Mouse (Mus musculus): ENCODE results near the gene Cgrrf1.

Cgrrf1 gene

GRCm38 (mm10) chr14:46821873-46822716 lies 9.8 kb upstream of the Cgrrf1 start, which contains the start of gene Gmfb:
TSS of gene Gmfb (minus strand) at chr14:46822242.
- peak; percentile 91 for DNase-seq (ENCODE audit: low spot score)

GRCm38 (mm10) chr14:46823996-46824395 lies 7.9 kb upstream of the Cgrrf1 start:
- no peak for DNase-seq (ENCODE audit: low spot score)

GRCm38 (mm10) chr14:46827430-46827829 lies 4.5 kb upstream of the Cgrrf1 start:
- DNase-seq (ENCODE audit: low spot score) = no peak

DNA sequence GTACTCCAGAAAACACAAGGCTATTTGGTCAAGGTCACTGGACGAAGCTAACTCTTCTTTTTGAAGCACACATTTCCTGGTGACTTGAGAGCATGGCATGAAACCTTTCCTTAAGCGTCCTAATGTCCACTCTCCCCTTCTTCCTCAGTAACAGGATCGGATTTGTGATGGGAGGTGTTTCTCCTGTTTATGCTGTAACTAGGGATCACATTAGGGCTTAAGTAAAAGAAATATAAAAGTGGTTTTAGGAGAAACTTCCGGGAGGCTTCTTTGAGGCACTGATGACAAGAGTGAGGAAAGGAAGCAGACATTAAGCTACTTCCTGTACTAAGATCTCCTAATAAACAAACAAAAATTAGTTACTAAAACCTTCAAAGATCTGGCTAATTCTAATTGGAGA lies 630 bp upstream of the Cgrrf1 start:
- peak; percentile 40 for DNase-seq (ENCODE audit: low spot score)

DNA sequence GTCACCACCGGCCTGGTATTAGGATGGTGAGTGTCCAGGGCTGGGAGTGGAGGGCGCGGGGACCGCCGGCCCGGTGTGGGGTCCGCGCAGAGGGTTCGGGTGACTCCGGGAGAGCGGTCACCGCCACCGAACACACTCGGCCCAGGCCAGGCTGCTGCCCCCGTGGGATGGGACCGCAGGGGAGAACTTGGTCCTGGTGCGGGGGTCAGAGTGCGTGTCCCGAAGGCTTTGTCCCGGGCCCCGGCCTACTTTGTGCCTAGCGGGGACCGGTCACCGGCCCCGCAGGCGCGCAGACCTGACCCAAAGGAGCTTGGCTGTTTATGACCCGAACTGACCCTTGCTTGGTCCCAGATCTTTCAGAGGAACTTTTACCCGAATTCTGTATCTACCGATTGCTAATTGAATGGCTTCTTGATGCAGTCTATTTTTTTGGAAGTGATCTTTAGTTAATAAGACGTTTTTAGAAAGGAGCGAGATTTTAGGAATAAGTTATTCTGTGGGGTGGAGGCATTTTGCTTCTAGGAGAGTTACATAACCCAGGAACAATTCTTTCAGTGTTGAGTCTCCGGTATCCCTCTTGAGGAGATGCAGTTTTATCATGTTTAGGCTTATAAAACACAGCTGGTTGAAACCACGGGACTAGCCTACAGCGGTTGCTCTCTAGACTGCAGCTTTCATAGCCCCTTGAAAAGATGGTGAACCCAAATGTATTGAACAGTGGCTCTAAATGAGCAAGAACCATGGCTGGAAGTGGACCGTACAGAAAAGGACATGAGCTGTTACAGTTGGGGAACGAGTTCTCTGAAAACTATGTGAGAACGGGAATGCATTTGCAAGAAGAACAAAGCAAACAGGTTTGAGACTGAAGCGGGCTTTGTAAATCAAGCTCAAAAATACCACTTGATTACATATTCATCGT lies 688 bp downstream of the Cgrrf1 start:
- no peak for DNase-seq (ENCODE audit: low spot score)

DNA sequence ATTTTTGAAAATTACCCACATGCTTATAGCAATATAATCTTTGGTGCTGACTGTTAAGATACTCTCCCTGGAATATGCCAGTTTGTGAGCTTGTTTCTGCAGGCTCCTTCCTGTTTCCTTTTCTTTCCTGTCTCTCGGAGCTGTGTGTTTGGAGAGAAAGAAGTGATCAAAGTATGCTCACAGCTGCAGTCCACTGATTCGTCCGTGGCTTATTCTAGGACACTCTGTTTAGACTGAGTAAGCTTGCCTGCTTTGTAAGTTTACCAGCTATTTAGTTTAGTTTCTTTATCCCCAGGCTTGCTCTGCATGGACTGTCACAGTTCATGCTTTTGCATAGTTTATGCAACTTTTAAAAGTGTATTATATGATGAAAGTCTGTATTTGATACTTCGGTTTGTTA lies 7.4 kb downstream of the Cgrrf1 start:
- no peak for DNase-seq (ENCODE audit: low spot score)

- peak; percentile 35 for DNase-seq (ENCODE audit: low spot score)
Measured at GRCm38 (mm10) chr14:46845706-46846105, 13.8 kb downstream of the Cgrrf1 start.

DNA sequence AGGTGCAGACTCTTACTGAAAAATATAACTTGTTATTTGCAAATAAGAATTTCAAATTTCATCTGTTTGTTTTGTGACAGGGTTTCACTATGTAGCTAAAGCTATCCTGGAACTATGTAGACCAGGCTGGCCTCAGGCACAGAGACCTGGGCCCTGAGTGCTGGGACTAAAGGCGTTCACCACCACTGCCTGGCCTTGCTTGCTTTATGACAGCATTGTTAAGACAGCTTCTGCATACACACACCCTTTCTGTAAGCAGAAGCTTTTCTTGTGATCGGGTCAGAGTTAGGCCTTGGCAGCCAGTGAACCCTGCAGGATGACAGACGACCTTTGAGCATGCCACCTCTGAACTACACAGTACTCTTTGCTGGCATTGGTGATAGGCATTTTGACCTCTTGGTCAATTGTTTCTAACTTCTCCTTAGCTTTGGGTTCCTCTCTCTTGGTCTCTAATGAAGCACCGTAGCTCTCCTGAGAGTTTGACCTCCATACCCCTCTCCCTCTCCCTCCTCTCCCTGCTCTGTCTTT lies 16.2 kb downstream of the Cgrrf1 start:
- DNase-seq (ENCODE audit: low spot score) = no peak

- no peak for DNase-seq (ENCODE audit: low spot score)
Measured at GRCm38 (mm10) chr14:46848736-46849135, 16.8 kb downstream of the Cgrrf1 start.

- no peak for DNase-seq (ENCODE audit: low spot score)
Measured at GRCm38 (mm10) chr14:46849769-46850168, 17.8 kb downstream of the Cgrrf1 start.

DNA sequence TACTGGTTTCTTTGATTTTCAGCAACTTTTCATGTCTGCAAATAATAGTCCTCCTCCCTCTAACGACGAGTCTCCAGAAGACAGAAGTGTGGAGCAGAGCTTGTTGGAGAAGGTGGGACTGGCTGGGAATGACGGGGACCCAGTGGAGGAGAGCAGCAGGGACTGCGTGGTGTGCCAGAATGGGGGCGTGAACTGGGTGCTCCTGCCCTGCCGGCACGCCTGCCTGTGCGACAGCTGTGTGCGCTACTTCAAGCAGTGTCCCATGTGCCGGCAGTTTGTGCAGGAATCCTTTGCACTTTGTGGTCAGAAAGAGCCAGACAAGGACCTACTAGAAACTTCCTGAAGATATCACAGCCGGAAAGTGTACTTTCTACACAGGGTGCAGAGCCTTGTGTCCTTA lies 21.8 kb downstream of the Cgrrf1 start:
- DNase-seq (ENCODE audit: low spot score) = no peak

- DNase-seq (ENCODE audit: low spot score) = no peak
Measured at GRCm38 (mm10) chr14:46862922-46863321, 31.0 kb downstream of the Cgrrf1 start.

- peak; percentile 12 for DNase-seq (ENCODE audit: low spot score)
Measured at GRCm38 (mm10) chr14:46880935-46881334, 49.0 kb downstream of the Cgrrf1 start.

DNA sequence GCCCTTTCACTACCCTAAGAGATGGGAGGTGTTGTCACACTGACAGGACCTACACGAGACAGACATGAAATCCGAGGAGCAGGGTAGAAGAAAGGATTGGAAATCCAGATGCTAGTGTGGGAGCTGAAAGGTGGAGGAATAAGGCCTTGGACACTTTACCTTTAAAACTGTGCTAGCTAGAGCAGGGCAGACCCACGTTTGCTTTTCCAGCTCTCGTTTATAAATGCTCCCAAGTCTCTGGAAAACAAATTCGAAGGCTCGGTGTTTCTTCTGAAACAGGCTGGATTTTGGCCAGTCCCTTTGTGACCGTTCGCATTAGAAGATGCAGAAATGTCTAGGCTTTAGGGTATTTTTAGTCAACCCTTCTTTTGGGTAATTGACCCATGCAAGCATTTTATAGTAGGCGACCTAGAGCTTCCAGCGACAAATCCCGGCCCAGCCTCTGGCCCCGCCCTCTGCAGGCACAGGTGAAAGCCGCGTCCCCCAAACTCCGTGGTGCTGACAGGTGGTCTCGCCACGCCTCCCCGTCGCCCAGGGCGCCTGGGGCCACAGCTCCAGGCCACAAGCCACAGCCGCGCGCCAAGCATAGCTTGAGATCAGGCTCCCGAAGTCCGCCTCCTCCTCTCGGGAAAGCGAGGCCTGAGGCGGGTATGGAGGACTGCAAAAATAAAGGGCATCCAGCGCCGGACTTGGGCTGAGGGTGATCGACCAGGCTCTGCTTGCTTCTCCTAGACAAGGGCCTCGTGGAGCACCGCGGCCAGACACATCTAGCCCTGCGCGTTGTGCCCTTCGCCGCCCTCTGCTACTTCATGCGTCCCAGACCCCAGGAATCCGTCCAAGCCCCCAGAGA lies 49.9 kb downstream of the Cgrrf1 start:
- DNase-seq (ENCODE audit: low spot score) = no peak

GRCm38 (mm10) chr14:46882431-46883067 lies 50.6 kb downstream of the Cgrrf1 start, which contains the start of gene Samd4:
TSS of gene Samd4 (plus strand) at chr14:46882854.
- no peak for DNase-seq (ENCODE audit: low spot score)

DNA sequence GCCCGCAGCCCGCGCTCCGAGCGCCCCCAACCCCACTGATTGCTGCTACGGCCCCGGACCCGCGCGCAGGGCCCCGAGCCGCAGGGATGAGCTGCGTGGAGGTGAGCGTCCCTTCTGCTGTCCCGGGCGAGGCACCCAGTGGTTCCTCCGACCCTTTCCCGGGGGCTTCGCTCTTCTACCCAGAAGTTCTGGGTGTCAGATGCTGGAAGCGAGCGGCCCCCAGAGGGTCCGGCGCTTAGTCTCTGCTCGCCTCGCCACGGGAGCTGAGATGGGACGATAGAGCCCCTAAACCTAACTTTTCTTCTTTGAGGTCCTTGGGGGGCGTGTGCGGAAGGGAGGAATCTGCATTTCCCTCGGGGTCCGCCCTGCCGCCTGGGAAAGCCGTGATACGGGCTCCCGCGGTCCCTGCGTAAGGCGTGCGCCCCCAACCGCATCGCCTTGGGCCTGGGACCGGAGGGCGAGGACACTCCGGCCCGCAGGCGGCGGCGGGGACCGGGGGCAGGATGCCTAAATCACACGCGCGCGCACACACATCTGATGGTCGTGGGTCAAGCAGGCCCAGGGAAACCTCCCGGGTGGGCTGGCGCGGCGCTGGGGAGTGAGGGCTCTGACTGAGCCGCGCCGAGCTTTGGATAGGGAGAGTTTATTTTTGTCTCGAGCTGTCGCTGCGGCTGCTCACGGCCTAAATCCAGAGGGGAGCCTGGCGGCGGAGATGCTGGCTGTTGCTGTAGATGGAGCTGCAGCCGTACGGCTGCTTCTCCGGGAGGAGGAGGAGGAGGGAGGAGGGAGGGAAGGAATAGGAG lies 51.3 kb downstream of the Cgrrf1 start:
- no peak for DNase-seq (ENCODE audit: low spot score)

- DNase-seq (ENCODE audit: low spot score) = no peak
Measured at GRCm38 (mm10) chr14:46883871-46884441, 52.0 kb downstream of the Cgrrf1 start.

DNA sequence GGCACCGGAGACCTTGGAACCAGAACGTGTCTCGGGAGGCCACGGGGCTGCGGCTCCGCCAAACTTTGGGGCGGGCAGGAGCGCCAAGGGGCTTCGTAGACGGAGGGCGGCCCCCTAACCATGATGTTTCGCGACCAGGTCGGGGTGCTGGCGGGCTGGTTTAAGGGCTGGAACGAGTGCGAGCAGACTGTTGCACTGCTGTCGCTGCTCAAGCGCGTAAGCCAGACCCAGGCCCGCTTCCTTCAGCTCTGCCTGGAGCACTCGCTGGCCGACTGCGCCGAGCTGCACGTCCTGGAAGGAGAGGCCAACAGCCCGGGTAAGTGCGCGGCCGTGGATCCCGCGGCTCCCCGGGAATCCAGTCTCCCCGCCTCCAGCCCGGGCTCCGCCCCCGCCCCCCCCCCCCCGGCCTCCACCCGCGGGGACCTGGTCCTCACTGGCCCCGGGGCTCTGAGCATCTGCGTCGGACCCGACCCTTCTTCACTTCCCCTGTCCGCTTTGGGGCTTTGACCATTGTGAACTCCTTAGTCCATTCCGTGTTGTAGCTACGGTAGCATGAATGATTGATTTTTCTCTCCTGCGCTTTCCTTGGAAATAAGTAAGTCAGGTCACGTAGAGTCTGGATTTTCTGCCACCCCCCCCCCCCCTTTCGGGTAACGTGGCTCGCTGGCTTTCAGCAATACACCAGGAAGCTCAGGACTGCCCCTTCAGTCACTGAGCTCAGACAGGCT lies 52.9 kb downstream of the Cgrrf1 start:
- DNase-seq (ENCODE audit: low spot score) = no peak

DNA sequence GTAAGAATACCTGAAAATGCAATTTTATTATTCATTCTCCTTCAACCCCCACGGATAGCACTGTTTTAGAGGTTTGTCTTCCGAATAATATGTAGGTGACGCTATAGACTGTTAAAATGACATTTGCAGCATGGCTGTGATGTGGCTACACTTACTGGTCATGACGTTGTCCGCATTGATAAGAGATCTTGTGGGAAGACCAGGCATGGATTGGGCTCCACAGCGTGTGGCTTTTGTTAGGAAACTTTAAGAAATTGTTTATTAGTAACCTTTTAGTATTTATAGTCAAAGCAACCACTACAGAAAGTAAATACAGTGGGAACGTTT lies 53.5 kb downstream of the Cgrrf1 start:
- no peak for DNase-seq (ENCODE audit: low spot score)
